Mouse (Mus musculus) heart, adult 2 months (tissue): ENCODE data around the gene Eef2.

Experiments
- CTCF ChIP-seq: fragments of 200-600 bp; IDR thresholded peaks from 2 replicates; pipeline ENCODE4 v1.8.1; 2022; ENCODE audit warnings: antibody characterized with exemption, mild to moderate bottlenecking, moderate library complexity
- EP300 ChIP-seq: fragments of 200-500 bp; IDR thresholded peaks from 2 replicates; pipeline ENCODE4 v1.6.1; 2011; ENCODE audit warnings: low read depth, low read length, control low read depth; ENCODE audit not compliant: insufficient read depth
- POLR2A ChIP-seq: fragments of 200-500 bp; IDR thresholded peaks from 2 replicates; pipeline ENCODE4 v1.6.1; 2011; ENCODE audit warnings: mild to moderate bottlenecking, low read depth, low read length, control low read depth; ENCODE audit not compliant: insufficient read depth

GRCm38 (mm10) chr10:81177958-81178712 is 1.7 kb downstream of the Eef2 start:
- no peak for TF ChIP-seq CTCF
- no peak for TF ChIP-seq POLR2A
- TF ChIP-seq EP300, result no peak
